Mouse (Mus musculus) naive thymus-derived CD4-positive, alpha-beta T cell, adult 2 months (primary cell): Measurements from ENCODE around the gene Dbx2.

Source experiments
- DNase-seq: peaks from one replicate; pipeline ENCODE4 v3.0.0-alpha.2; 2011; ENCODE audit warnings: low read depth

Gene Dbx2

GRCm38 (mm10) chr15:95655860-95656259 lies at the start of gene Dbx2:
Gene Dbx2, minus strand, starts transcription at chr15:95655960.
- no peak for DNase-seq

- no peak for DNase-seq
Observed at GRCm38 (mm10) chr15:95702206-95702605, 46.4 kb upstream of the Dbx2 start.

DNA sequence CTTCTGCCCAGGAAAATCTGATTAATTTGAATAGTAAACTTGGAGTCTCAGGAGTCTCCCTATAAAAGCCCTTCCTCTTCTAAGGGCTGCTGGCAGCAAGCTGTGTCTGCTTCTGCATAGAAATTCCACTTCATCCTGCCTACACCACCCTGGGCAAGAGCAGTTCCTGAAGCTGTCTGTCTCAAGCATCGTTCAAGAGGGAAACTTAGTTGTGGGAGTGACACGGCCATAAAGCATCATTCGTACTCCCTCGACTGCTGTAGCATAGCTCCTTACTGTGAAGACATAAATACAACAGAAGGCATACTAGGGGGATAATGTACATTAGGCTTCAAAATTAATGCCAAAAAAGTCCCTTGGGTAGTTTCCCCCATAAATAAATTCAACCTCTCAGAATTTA lies 45.8 kb upstream of the Dbx2 start:
- no peak for DNase-seq

DNA sequence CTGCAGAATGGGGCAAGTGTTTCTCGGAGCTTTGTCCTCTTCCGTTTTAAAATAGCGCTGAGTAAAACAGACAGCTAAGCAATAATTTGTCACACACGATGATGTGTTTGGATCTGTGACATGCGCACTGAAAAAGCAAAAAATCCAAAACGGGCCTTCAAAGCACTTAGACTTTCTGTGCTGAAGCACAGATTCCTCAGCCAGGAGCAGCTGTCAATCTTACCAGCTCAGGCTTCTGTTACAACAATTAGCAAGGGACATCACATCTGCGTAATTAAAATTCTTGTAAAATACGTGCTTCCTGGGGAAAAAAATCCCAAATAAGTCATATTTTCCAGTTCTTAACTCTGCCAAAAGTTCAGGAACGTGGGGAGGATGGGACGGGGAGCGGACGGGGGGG lies 43.6 kb upstream of the Dbx2 start:
- no peak for DNase-seq

- DNase-seq, result no peak
Observed at GRCm38 (mm10) chr15:95693759-95694158, 38.0 kb upstream of the Dbx2 start.

DNA sequence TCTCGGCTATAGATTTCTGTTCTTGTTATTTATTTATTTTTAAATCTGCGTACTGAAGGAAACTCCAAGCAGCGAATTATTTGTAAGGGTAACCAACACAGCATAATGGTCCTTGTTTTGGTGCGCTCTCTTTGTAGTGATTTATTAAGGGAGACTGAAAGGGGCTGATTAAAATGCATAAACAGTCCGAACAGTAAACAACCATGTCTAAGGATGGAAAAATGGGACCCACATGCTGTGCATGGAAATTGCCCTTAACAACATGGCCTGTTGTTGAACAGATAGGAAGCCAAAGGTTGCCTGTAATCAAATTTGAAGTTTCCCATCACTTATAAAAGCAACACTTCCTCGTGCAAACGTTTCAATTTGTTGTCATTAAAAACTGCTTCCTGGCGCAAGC lies 35.8 kb upstream of the Dbx2 start:
- DNase-seq, result no peak

DNA sequence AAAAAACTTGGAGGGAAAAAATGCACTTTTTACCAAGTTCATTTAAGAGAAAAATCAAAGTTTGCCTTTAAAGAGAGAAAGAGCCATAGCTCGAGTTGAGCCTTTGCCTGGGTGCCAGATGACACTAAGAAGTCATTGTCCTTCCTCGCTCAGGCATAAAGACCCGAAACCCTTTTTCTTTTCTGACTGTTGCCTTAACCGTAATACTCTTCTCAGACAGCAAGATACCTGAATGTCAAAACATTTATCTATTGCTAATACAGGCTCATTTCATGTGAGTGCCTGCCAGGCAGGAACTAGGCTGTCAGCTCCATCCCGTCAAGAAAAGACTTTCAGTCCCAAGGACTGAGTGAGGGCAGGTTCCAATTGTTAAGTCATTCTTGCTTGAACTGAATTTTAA lies 35.4 kb upstream of the Dbx2 start:
- DNase-seq, result no peak

- DNase-seq, result no peak
Observed at GRCm38 (mm10) chr15:95682620-95683019, 26.9 kb upstream of the Dbx2 start.

- no peak for DNase-seq
Observed at GRCm38 (mm10) chr15:95675645-95676044, 19.9 kb upstream of the Dbx2 start.

DNA sequence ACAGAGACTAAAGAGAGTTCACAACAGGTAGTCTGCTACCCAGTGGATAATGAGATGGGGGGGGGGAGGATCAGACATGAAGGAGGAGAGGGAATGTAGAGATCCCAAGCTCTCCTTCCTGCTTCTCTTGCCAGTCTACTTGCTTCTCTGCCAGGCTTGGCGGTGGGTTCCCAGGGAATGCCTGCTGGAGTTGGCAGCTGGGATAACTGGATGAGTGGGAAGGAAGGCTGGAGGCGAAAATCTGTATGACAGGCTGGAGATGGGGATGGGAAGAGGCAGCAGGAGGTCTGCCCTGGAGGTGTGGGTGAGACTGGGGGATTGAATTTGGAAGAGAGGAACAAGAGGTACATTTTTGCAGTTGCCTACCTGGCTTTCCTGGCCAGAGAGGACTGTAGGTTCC lies 19.4 kb upstream of the Dbx2 start:
- DNase-seq, result no peak

DNA sequence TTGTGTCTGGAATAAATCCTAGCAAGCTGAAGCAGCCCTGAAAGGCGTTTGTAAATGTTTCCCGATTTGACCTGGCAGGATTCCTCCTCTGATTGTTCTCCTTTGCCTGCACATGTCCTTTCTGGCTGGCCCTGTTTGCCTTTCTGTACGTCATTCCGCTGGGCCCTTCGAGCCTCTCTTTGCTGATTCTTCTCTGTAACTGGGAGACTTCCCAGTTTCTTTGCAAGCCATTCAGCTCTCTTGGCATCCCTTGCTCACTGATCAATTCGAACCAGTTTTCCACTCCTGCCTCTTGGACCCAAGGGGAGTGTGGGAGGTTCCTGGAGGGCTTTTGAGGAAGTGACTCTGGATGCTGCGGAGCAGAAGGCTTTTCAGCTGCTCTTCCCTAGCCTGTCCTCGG lies 11.4 kb upstream of the Dbx2 start:
- no peak for DNase-seq

DNA sequence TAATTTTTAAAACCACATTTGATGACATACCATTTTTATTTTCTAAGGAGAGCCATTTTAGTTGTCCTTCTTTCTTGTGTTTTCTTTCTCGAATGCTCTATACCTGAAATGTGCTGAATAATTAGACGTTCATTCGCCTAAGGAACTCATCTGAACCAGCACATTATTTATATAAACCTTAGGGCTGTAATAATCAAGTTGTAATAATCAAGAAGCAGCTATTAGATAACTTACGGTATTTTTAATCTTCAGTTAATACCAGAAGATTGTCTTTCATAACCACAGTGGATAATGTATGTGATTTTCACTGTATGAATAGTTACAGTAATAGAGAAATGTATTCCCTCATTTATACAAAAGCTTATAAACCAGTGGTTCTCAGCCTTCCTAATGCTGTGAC lies 9.2 kb upstream of the Dbx2 start:
- no peak for DNase-seq

DNA sequence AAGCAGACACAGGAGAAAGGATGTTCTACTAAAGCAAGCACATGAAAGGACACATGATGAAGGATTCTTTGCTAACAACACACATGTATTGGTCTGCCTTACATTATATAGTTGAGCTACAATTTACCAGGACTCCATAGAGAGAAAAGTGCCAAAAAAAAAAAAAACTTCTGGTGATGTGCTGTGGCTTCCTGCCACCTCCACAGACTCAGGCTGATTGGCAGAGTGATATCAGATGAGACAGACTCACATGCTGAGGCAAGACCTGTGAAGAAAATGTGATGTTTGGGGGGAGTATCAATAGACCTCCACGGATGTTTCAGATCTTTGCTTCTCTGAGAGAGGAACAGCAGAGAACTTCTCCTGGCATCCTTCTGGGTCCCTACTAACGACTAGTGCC lies 6.0 kb upstream of the Dbx2 start:
- DNase-seq, result no peak

- no peak for DNase-seq
Observed at GRCm38 (mm10) chr15:95660368-95660767, 4.6 kb upstream of the Dbx2 start.

- no peak for DNase-seq
Observed at GRCm38 (mm10) chr15:95654211-95654897, 1.4 kb downstream of the Dbx2 start.

- DNase-seq, result no peak
Observed at GRCm38 (mm10) chr15:95653812-95654210, 1.9 kb downstream of the Dbx2 start.

- no peak for DNase-seq
Observed at GRCm38 (mm10) chr15:95652898-95653707, 2.7 kb downstream of the Dbx2 start.

DNA sequence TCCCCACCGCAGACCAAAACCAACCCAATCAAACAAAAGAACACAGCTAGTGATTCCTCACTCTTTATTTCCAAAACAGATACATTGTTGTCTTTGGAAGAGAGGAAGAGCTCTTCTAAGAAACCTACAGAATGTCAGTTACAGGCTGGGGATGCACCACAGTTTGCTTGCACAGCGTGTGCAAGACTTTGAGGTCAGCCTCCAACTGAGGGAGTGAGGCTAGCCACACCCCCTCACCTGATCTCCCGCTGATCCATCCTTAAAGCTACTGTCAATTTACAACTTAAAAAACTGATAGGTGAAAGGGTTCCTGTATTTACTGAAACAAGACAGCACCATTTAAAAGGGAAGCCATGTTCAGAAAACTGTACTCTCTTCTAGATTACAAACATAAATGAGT lies 3.9 kb downstream of the Dbx2 start:
- no peak for DNase-seq

DNA sequence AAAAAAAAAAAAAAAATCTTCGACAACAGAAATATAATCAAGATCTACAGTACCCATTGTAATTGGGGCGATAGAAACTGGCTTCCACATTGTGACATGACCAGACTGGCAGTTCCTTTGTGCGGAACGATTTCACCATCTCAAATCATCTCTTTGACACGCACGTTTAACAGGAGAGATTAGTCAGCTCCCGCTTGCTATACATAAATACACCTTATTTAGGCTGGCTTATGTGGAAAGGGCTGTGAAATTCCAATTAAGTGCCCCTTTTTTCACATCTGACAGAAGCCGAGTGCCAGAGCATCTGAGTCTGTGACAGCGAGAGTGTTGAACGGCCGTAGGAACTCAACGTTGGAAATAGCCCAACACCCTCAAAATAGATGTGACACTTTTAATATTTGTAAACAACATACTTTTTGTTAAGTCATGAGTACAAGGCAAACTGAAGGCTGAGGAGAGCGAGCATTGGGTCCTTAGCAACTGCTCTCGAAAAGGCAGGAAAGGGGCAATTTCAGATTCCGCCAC lies 12.2 kb downstream of the Dbx2 start:
- DNase-seq, result no peak

DNA sequence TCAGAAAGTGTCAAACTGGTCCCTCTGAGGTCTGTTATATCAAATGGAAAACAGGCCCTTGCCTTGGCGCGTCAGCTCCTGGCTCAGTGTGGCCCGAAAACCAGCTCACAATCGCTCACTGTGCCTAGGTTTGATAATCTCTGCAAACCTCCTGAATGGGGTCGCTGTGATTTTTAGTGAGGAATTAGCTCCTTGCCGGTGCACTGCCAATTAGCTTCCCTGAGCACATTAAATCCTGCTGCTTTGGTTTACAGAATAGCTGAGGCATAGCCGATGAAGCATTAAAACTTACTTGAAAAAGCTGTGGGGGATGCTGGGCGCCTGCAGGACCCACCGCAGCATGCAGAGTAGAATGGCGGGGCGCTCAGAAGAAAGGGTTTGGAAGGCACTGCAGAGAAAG lies 15.4 kb downstream of the Dbx2 start:
- no peak for DNase-seq

GRCm38 (mm10) chr15:95639829-95640134 lies 16.0 kb downstream of the Dbx2 start:
- DNase-seq, result no peak

DNA sequence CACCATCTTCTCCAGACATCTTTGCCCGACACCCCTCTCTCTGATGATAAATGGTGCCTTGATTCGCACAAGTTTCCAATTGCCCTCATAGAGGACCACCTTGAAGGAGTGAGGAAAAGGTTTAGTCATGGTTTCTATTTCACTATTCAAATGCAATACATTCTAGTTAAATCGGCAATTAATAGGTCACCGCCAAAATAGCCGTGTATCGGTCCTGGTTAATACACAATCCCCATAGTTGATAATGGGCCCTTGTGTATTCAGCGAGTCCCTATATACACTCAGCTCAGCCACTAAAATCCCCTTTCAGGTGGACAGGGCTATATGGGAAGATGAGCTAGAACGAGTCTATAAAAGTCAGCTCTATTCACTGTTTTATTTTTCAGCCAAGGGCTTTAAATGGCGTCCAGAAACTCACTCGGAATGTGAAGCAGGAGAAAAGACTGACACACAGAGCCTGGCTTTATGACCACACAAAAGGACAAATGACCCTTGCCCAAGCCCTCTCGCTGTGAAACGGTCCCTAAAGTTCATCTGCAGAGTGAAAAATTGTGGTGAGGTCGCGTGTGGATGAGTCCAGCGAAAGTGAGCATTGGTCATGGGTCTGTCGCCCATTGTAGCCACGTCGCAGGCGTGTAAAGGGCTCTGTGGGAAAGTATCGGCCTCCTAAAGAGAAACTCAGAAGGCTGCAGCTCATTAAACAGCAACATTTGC lies 16.5 kb downstream of the Dbx2 start:
- DNase-seq, result no peak

- DNase-seq, result no peak
Observed at GRCm38 (mm10) chr15:95624396-95624795, 31.4 kb downstream of the Dbx2 start.
